Mouse (Mus musculus) retina, postnatal 1 day (tissue): ENCODE measurements around the gene Zdhhc22.

Experiments
- DNase-seq: peaks from one replicate; pipeline ENCODE4 v3.0.0-alpha.2; 2012

The Zdhhc22 gene

GRCm38 (mm10) chr12:86932575-86932952 lies 57.7 kb downstream of the Zdhhc22 start:
- peak; percentile 48 for DNase-seq

- no peak for DNase-seq
Observed at GRCm38 (mm10) chr12:86931919-86932574, 58.2 kb downstream of the Zdhhc22 start.

- DNase-seq = no peak
Observed at GRCm38 (mm10) chr12:86930934-86931729, 59.1 kb downstream of the Zdhhc22 start.
